Mouse (Mus musculus) adrenal gland (tissue): ENCODE measurements around the gene Myrip.

ENCODE experiments used
- intact Hi-C: fragments of 180-260 bp; cut with DNase I; formaldehyde crosslinking; loops from one replicate; pipeline ENCODE4 v1.15.1; 2025

Gene Myrip

GRCm38 (mm10) chr9:120449696-120450329 is 148.5 kb downstream of the Myrip start:
- intact Hi-C loops, result no loop called here

GRCm38 (mm10) chr9:120455768-120456655 is 154.7 kb downstream of the Myrip start:
- intact Hi-C loops, result no loop called here

DNA sequence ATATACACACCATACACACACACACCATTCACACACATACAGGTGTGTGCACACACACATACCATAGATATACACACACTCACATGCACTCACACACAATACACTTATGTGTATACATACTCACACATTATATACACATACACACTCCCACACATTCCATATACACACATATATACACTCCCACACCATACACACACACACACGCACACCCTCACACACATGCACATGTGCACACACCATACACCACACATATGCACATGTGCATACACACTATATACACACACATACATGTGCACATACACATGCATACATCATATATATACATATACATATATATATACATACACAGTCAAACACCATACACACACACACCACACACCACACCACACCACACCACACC is 169.1 kb downstream of the Myrip start:
- intact Hi-C loops, result no loop called here

GRCm38 (mm10) chr9:120481644-120482043 is 180.3 kb downstream of the Myrip start:
- intact Hi-C loops, result no loop called here

DNA sequence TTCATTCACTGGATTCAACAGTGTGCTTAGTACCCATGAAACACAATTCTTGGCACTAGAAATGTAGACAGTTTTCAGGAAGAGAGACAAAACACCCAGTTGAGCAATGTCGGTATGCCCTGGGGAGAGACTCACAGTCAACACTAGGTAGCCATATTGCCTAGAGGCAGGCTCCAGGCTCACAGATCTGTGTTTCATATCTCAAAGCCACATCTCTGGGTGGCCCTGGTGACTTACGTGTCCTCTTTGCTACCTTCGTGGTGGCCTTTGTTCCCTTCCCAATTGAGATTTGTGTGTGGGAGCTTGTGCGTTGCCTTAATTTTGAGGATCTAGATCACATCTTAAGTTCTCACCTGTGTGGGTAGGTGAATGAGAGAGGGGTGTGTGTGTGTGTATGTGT is 181.1 kb downstream of the Myrip start:
- intact Hi-C loops, result no loop called here

- intact Hi-C loops, result no loop called here
Observed at GRCm38 (mm10) chr9:120483101-120483500, 181.8 kb downstream of the Myrip start.

DNA sequence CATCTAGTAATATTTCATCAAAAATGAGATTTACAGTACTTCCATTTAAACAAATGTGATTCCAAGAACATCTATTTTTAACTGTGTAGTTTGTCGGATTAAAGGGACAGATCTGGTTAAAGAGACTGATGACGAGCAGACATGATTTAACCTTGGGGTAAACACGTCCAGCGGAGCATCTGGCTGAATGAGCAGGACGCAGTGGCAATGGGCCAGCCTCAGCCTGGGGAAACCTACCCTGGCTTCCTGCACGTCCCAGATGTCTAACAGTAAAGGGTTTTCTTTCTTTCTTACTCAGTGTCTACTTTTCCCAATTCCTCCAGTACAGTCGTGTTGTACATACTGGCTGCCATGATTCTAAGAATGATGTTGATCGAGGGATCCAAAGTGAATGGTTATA is 185.8 kb downstream of the Myrip start:
- intact Hi-C loops, result no loop called here

- intact Hi-C loops, result no loop called here
Observed at GRCm38 (mm10) chr9:120491509-120491908, 190.2 kb downstream of the Myrip start.

DNA sequence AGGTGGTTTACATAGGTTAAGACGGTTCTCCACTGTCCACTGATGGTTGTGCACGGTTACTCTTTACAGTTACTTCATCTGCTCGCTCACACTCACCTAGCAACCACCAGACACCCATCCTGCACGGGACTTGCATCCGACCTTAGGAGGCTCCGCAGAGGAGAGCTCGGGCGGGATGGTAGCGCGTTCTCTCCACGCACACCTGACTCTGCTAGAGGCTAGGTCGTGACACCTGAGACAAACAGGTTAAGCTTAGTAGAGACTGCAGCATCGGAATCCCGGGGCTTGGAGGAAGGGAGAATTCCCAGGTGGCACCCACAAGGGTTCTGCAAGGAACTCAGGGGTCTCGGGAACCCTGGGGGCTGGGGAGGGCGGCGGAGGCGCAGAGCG is 190.7 kb downstream of the Myrip start, which contains the start of gene Eif1b:
Gene Eif1b (plus strand): TSS at position 223 of the 390 bp plus-strand sequence.
- intact Hi-C loops, result no loop called here

- intact Hi-C loops, result no loop called here
Observed at GRCm38 (mm10) chr9:120492400-120493351, 191.4 kb downstream of the Myrip start.

DNA sequence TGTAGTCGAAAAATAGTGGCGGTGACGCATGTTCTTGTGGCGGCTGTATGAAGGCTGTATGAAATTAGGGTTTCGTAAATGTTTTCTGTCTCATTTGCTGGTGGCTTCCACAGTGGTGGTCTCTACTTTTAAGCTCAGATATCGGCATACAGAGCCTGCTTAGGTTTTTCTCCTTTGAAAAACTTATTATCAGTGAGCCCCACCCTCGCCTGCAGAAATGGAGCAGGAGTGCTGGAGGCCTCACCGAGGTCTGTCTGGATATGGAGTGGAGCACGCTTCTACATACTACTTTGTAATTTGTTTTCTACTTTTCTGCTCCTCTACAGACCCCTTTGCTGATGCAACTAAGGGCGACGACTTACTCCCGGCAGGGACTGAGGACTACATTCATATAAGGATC is 192.5 kb downstream of the Myrip start:
- intact Hi-C loops, result no loop called here

DNA sequence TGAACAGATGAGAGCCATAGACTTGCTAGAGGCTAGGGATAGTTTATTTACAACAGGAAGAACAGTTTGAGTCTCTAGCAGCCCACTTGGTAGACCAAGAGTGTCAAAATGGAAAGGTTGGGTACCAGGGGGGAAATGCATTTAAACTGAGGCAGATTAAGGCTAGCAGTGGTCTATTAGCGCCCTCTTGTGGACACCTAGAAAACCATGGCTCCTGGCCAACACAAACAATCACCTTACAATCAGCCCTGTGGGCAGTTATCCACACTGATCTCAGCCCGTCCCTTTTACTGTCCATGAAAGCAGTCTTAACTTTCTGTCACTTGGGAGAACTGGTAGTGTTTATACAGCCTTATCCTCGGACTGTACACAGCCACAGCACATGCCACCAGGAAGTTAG is 195.4 kb downstream of the Myrip start:
- intact Hi-C loops, result loop anchor here (1.0 kb wide), 1 partner anchor 62 kb away; no protein-coding TSS in a partner anchor

- intact Hi-C loops, result no loop called here
Observed at GRCm38 (mm10) chr9:120497983-120498382, 196.7 kb downstream of the Myrip start.

GRCm38 (mm10) chr9:120501191-120501902 is 200.0 kb downstream of the Myrip start:
- intact Hi-C loops, result loop anchor here (2.0 to 10.0 kb wide), 3 partner anchors 66 to 743 kb away; no protein-coding TSS in a partner anchor

- intact Hi-C loops, result loop anchor here (5.0 to 10.0 kb wide), 2 partner anchors 65 to 743 kb away; no protein-coding TSS in a partner anchor
Observed at GRCm38 (mm10) chr9:120502013-120502412, 200.7 kb downstream of the Myrip start.

DNA sequence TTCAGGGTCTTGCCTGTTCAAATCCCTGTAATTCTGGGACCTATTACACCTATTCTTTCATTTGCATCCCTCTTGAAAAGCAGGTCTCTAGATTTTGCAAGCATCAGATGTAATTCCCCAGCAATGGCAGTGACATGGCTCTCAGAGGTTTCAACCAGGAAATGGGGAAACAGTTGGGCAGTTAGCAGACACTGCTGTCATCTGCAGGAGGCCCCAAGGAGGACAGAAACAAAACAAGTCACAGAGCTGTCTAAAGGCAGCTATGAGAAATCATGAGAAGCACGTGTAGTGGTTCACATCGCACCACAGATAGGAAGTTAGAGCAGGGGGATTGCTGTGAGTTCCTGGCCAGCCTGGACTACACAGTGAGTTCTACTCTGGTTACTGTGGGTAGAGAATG is 203.1 kb downstream of the Myrip start:
- intact Hi-C loops, result loop anchor here (5.0 to 10.0 kb wide), 2 partner anchors 63 to 740 kb away; no protein-coding TSS in a partner anchor

GRCm38 (mm10) chr9:120511781-120512180 is 210.5 kb downstream of the Myrip start:
- intact Hi-C loops, result no loop called here

- intact Hi-C loops, result no loop called here
Observed at GRCm38 (mm10) chr9:120516720-120517119, 215.4 kb downstream of the Myrip start.

GRCm38 (mm10) chr9:120518946-120519345 is 217.6 kb downstream of the Myrip start:
- intact Hi-C loops, result no loop called here

- intact Hi-C loops, result no loop called here
Observed at GRCm38 (mm10) chr9:120519469-120520125, 218.3 kb downstream of the Myrip start.
